Mouse (Mus musculus) gastrocnemius, postnatal 36 days (tissue): ENCODE measurements around the gene Stx8. TPM values are rescaled to one million over a fixed set of nuclear protein-coding genes. Genes with fewer than 3 reads are reported as not detected.

Source experiments
- DNase-seq, 2 experiments: peaks; one replicate each; pipeline ENCODE4 v3.0.0; 2022
- intact Hi-C: fragments of 180-260 bp; cut with DNase I; formaldehyde crosslinking; loops from one replicate; pipeline ENCODE4 v1.15.1; 2025
- total RNA-seq, 2 experiments: library from RNA; stranded (reverse); gene quantifications; 2 replicates each; pipeline ENCODE4 v1.2.3; 2021

Gene Stx8
- total RNA-seq, 2 experiments from 2014 or later, result 23.3 to 29.4 TPM

- no peak for DNase-seq
Observed at GRCm38 (mm10) chr11:68213896-68214295, 247.9 kb downstream of the Stx8 start.

GRCm38 (mm10) chr11:68214496-68215205, 248.7 kb downstream of the Stx8 start:
- intact Hi-C loops, result no loop called here
- DNase-seq, result no peak

More at GRCm38 (mm10) chr11:68213896-68214295, 247.9 kb downstream of the Stx8 start:
- intact Hi-C loops, result no loop called here

- DNase-seq, result no peak
- intact Hi-C loops, result no loop called here
Observed at GRCm38 (mm10) chr11:68215206-68215912, 249.4 kb downstream of the Stx8 start.

- DNase-seq, result no peak
- intact Hi-C loops, result no loop called here
Observed at GRCm38 (mm10) chr11:68216041-68216440, 250.0 kb downstream of the Stx8 start.

GRCm38 (mm10) chr11:68220733-68221132, 254.7 kb downstream of the Stx8 start:
- intact Hi-C loops, result no loop called here
- no peak for DNase-seq

- intact Hi-C loops, result no loop called here
- DNase-seq, result no peak
Observed at GRCm38 (mm10) chr11:68222209-68222608, 256.2 kb downstream of the Stx8 start.

GRCm38 (mm10) chr11:68223143-68223542, 257.1 kb downstream of the Stx8 start:
- no peak for DNase-seq
- intact Hi-C loops, result no loop called here

GRCm38 (mm10) chr11:68226654-68227057, 260.7 kb downstream of the Stx8 start:
- intact Hi-C loops, result no loop called here

GRCm38 (mm10) chr11:68227837-68228236, 261.8 kb downstream of the Stx8 start:
- intact Hi-C loops, result no loop called here

More at GRCm38 (mm10) chr11:68226654-68227057, 260.7 kb downstream of the Stx8 start:
- no peak for DNase-seq

GRCm38 (mm10) chr11:68228941-68229665, 263.1 kb downstream of the Stx8 start:
- intact Hi-C loops, result no loop called here

More at GRCm38 (mm10) chr11:68227837-68228236, 261.8 kb downstream of the Stx8 start:
- DNase-seq, result no peak

GRCm38 (mm10) chr11:68231558-68231957, 265.6 kb downstream of the Stx8 start:
- DNase-seq, result no peak

More at GRCm38 (mm10) chr11:68228941-68229665, 263.1 kb downstream of the Stx8 start:
- peak in 1 of 2 experiments; percentile 45 for DNase-seq

GRCm38 (mm10) chr11:68233469-68233965, 267.5 kb downstream of the Stx8 start:
- DNase-seq, result no peak
- intact Hi-C loops, result no loop called here

More at GRCm38 (mm10) chr11:68231558-68231957, 265.6 kb downstream of the Stx8 start:
- intact Hi-C loops, result no loop called here

GRCm38 (mm10) chr11:68239756-68240155, 273.8 kb downstream of the Stx8 start:
- intact Hi-C loops, result no loop called here
- no peak for DNase-seq

- intact Hi-C loops, result no loop called here
- no peak for DNase-seq
Observed at GRCm38 (mm10) chr11:68244254-68244991, 278.4 kb downstream of the Stx8 start.

GRCm38 (mm10) chr11:68244992-68245261, 278.9 kb downstream of the Stx8 start:
- no peak for DNase-seq
- intact Hi-C loops, result no loop called here

GRCm38 (mm10) chr11:68247897-68248296, 281.9 kb downstream of the Stx8 start:
- DNase-seq, result no peak
- intact Hi-C loops, result no loop called here

- intact Hi-C loops, result no loop called here
- no peak for DNase-seq
Observed at GRCm38 (mm10) chr11:68250106-68250505, 284.1 kb downstream of the Stx8 start.

GRCm38 (mm10) chr11:68253531-68253930, 287.5 kb downstream of the Stx8 start:
- DNase-seq, result no peak
- intact Hi-C loops, result no loop called here
